ENCODE assay signal across 8 mouse cellular contexts in the genomic region with DNA sequence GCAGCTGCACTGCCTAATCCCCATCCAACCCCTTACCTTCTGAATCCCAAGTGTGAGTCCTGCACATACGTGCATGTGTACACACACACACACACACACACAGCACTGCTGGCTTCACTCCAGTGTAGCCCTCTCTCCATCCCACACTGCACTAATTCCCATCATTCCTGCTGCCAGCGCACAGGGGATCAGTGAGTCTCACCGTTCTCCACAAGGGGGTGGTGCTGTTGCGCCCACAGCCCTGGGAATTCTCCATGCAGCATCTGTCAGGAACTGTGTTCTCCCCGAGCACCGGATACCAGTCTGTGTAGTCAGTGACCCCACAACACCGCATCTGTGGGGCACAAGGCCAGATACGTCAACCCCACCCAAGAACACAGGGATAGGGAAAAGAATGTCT.
DNase-seq lines count a peak whose midpoint lies in the region; ATAC-seq and TF ChIP-seq lines count a peak whose summit lies in the region.

No protein-coding gene starts in this region.

- WGBS in lung, postnatal 0 days: 57% methylated on average over 8 of the region's 8 CpGs
- 43% methylated on average over 8 of the region's 8 CpGs for WGBS in hindbrain, postnatal 0 days

- H3K9me3 ChIP-seq in lung, postnatal 0 days (ENCODE audit: low read length): no peaks in the 10 kb centered on the region
- no peaks in the 10 kb centered on the region for H3K9me3 ChIP-seq in hindbrain, postnatal 0 days (ENCODE audit: low read length)

- TF ChIP-seq CTCF in lung, postnatal 0 days (IDR thresholded peaks at IDR 0.05): peak; percentile 49
- TF ChIP-seq CTCF in hindbrain, postnatal 0 days (IDR thresholded peaks at IDR 0.05; ENCODE audit: low read depth): peak; percentile 83

- H3K4me1 ChIP-seq in lung, postnatal 0 days (ENCODE audit: insufficient read depth, low read depth, low read length): no peaks in the 10 kb centered on the region
- H3K4me1 ChIP-seq in hindbrain, postnatal 0 days (ENCODE audit: insufficient read depth, low read length): no peaks in the 10 kb centered on the region

- H3K4me3 ChIP-seq in lung, postnatal 0 days (ENCODE audit: low read depth, low read length): no peak overlapping the region
- no peak overlapping the region for H3K4me3 ChIP-seq in hindbrain, postnatal 0 days (ENCODE audit: low read length)

- no peak for TF ChIP-seq EP300 in lung, postnatal 0 days (IDR thresholded peaks at IDR 0.05)

- no peak for DNase-seq in lung, postnatal 0 days (ENCODE audit: low spot score)
- DNase-seq in lung, postnatal 14 days: no peak
- peak; percentile 27 for DNase-seq in embryo, embryonic 9.5 days (ENCODE audit: extremely low spot score)
- peak; percentile 69 for DNase-seq in hindbrain, postnatal 0 days (ENCODE audit: low spot score)
- DNase-seq in retina, embryonic 14.5 days (ENCODE audit: low spot score): peak; percentile 68
- no peak for DNase-seq in spleen, postnatal 36 days (ENCODE audit: low spot score in 2 of 2)
- no peak for DNase-seq in ovary, postnatal 36 days (ENCODE audit: low spot score)

- no peak for ATAC-seq in lung, postnatal 0 days
- ATAC-seq in hindbrain, postnatal 0 days: peak; percentile 61
- no peak for ATAC-seq in megakaryocyte progenitor cell, adult 5-6 weeks (replicated peaks; ENCODE audit: poor library complexity)

- peaks cover 27% of the 10 kb centered on the region; the same call in 1 of the 2 replicates for H3K36me3 ChIP-seq in lung, postnatal 0 days (ENCODE audit: insufficient read depth, low read length)
- H3K36me3 ChIP-seq in hindbrain, postnatal 0 days (ENCODE audit: insufficient read depth, low read length): peaks cover 13% of the 10 kb centered on the region

- no peak overlapping the region for H3K9ac ChIP-seq in lung, postnatal 0 days (replicated peaks; ENCODE audit: low read depth)
- no peak overlapping the region for H3K9ac ChIP-seq in hindbrain, postnatal 0 days (replicated peaks; ENCODE audit: low read length)

- H3K4me2 ChIP-seq in lung, postnatal 0 days (replicated peaks; ENCODE audit: low read depth, low read length): no peak overlapping the region
- H3K4me2 ChIP-seq in hindbrain, postnatal 0 days (ENCODE audit: low read depth, low read length): no peak overlapping the region

- no peak overlapping the region for H3K27ac ChIP-seq in lung, postnatal 0 days (ENCODE audit: low read length)
- no peak overlapping the region for H3K27ac ChIP-seq in hindbrain, postnatal 0 days

- H3K27me3 ChIP-seq in lung, postnatal 0 days (replicated peaks; ENCODE audit: insufficient read depth, low read length): no peaks in the 10 kb centered on the region
- H3K27me3 ChIP-seq in hindbrain, postnatal 0 days (ENCODE audit: insufficient read depth, low read length): no peaks in the 10 kb centered on the region

Comparison
In these comparisons a context has a peak if more than half of its experiments do, and no peak if none do; other contexts are left out.
1. DNase-seq: peak in embryo, embryonic 9.5 days (single experiment), hindbrain, postnatal 0 days (single experiment) and retina, embryonic 14.5 days (single experiment); none in lung, postnatal 0 days (single experiment), lung, postnatal 14 days (single experiment), spleen, postnatal 36 days (0 of 2) and ovary, postnatal 36 days (single experiment).